ENCODE assay signal across 8 mouse cellular contexts in genomic region chr1:135734225-135734937, GRCm38 (mm10). TPM values are rescaled to one million over a fixed set of nuclear protein-coding genes. Genes with fewer than 3 reads are reported as not detected.
DNase-seq lines count a peak whose midpoint lies in the region; ATAC-seq and TF ChIP-seq lines count a peak whose summit lies in the region.

No protein-coding gene starts in this region.

- H3K4me1 ChIP-seq in forebrain, embryonic 12.5 days = peaks cover 47% of the 10 kb centered on the region
- H3K4me1 ChIP-seq in hindbrain, embryonic 10.5 days (replicated peaks) = peaks cover 74% of the 10 kb centered on the region
- H3K4me1 ChIP-seq in midbrain, embryonic 16.5 days (ENCODE audit: control insufficient read depth, insufficient read depth, low read length) = peaks cover 2% of the 10 kb centered on the region; the same call in 1 of the 2 replicates

- 0 out of 2 replicates have a peak overlapping the region, but pooled peaks have one; percentile 8 for H3K4me2 ChIP-seq in forebrain, embryonic 12.5 days
- H3K4me2 ChIP-seq in midbrain, embryonic 16.5 days (ENCODE audit: low read length) = no peak overlapping the region

- H3K36me3 ChIP-seq in forebrain, embryonic 12.5 days (replicated peaks) = no peaks in the 10 kb centered on the region
- H3K36me3 ChIP-seq in hindbrain, embryonic 10.5 days = no peaks in the 10 kb centered on the region
- no peaks in the 10 kb centered on the region for H3K36me3 ChIP-seq in midbrain, embryonic 16.5 days (ENCODE audit: control insufficient read depth, insufficient read depth, low read length)

- H3K4me3 ChIP-seq in forebrain, embryonic 12.5 days (replicated peaks) = no peak overlapping the region
- H3K4me3 ChIP-seq in hindbrain, embryonic 10.5 days = no peak overlapping the region; the same call in 1 of the 2 replicates
- H3K4me3 ChIP-seq in left cerebral cortex, adult 2 months = no peak overlapping the region
- no peak overlapping the region for H3K4me3 ChIP-seq in midbrain, embryonic 16.5 days (ENCODE audit: low read depth, low read length)

- H3K9ac ChIP-seq in forebrain, embryonic 12.5 days = no peak overlapping the region
- no peak overlapping the region for H3K9ac ChIP-seq in midbrain, embryonic 16.5 days (ENCODE audit: low read depth, low read length)

- H3K27me3 ChIP-seq in forebrain, embryonic 12.5 days = peaks cover 8% of the 10 kb centered on the region; the same call in 1 of the 2 replicates
- peaks cover 15% of the 10 kb centered on the region for H3K27me3 ChIP-seq in hindbrain, embryonic 10.5 days (ENCODE audit: insufficient read depth, poor library complexity, severe bottlenecking)
- H3K27me3 ChIP-seq in midbrain, embryonic 16.5 days (ENCODE audit: control insufficient read depth, insufficient read depth, low read depth, low read length) = no peaks in the 10 kb centered on the region

- 37% methylated on average over 5 of the region's 7 CpGs for WGBS in forebrain, embryonic 12.5 days
- WGBS in hindbrain, embryonic 10.5 days = 25% methylated on average over 6 of the region's 7 CpGs
- WGBS in midbrain, embryonic 16.5 days = 38% methylated on average over 6 of the region's 7 CpGs

- intact Hi-C loops in left cerebral cortex, adult 2 months (cut with DNase I) = no loop called here

- ATAC-seq in forebrain, embryonic 12.5 days (ENCODE audit: low FRiP score) = no peak
- peak; percentile 80 for ATAC-seq in midbrain, embryonic 16.5 days

- no peak overlapping the region for H3K27ac ChIP-seq in forebrain, embryonic 12.5 days
- peak overlapping the region; percentile 81 for H3K27ac ChIP-seq in hindbrain, embryonic 10.5 days
- H3K27ac ChIP-seq in left cerebral cortex, adult 2 months = peak overlapping the region; percentile 78
- no peak overlapping the region for H3K27ac ChIP-seq in midbrain, embryonic 16.5 days (ENCODE audit: low read length)

- DNase-seq in kidney, adult 9 months = peak; percentile 36
- no peak for DNase-seq in kidney, adult 8-10 months
- DNase-seq in hindbrain, embryonic 10.5 days (ENCODE audit: low spot score) = no peak
- DNase-seq in left cerebral cortex, adult 2 months (ENCODE audit: extremely low spot score in 1 of 2, low spot score in 2 of 2) = peak; percentile 31 to 61
- DNase-seq in natural killer cell, adult 2 months (ENCODE audit: low spot score in 2 of 2) = no peak
- DNase-seq in thymus, postnatal 36 days = no peak

- H3K9me3 ChIP-seq in forebrain, embryonic 12.5 days = no peaks in the 10 kb centered on the region
- H3K9me3 ChIP-seq in hindbrain, embryonic 10.5 days = no peaks in the 10 kb centered on the region
- no peaks in the 10 kb centered on the region for H3K9me3 ChIP-seq in midbrain, embryonic 16.5 days (replicated peaks; ENCODE audit: control insufficient read depth, low read length, poor library complexity, severe bottlenecking)

- no peak for TF ChIP-seq CTCF in left cerebral cortex, adult 2 months (IDR thresholded peaks at IDR 0.05)

RNA-seq across cellular contexts. Expression of gene Csrp1, which starts 14.5 kb away (rescaled TPM):
- polyA plus RNA-seq in forebrain, embryonic 12.5 days (2016; fragmentation: Nextera tagmentation; extraction: Ambion mirVana) = 31.6 and 33.9 TPM in 2 replicates
- 51.0 and 56.2 TPM in 2 replicates for polyA plus RNA-seq in hindbrain, embryonic 10.5 days (2016; fragmentation: Nextera tagmentation; extraction: Ambion mirVana)
- total RNA-seq in left cerebral cortex, adult 2 months (2021) = 100 to 1,000 TPM; 208 to 212 TPM
- polyA plus RNA-seq in midbrain, embryonic 16.5 days (2015; fragmentation: Nextera tagmentation; extraction: Ambion mirVana) = 11.4 and 13.1 TPM in 2 replicates

RNA-seq across cellular contexts. Expression of gene Phlda3, which starts 31.5 kb away (rescaled TPM):
- 14.8 and 16.9 TPM in 2 replicates for polyA plus RNA-seq in forebrain, embryonic 12.5 days (2016; fragmentation: Nextera tagmentation; extraction: Ambion mirVana)
- 19.3 and 21.7 TPM in 2 replicates for polyA plus RNA-seq in hindbrain, embryonic 10.5 days (2016; fragmentation: Nextera tagmentation; extraction: Ambion mirVana)
- total RNA-seq in left cerebral cortex, adult 2 months (2021) = 10 to 100 TPM; 18.2 to 20.0 TPM
- polyA plus RNA-seq in midbrain, embryonic 16.5 days (2015; fragmentation: Nextera tagmentation; extraction: Ambion mirVana) = 26.6 and 33.0 TPM in 2 replicates

RNA-seq across cellular contexts. Expression of gene Tnni1, which starts 44.9 kb away (rescaled TPM):
- 0.85 and 1.4 TPM in 2 replicates for polyA plus RNA-seq in forebrain, embryonic 12.5 days (2016; fragmentation: Nextera tagmentation; extraction: Ambion mirVana)
- 0.85 and 3.2 TPM in 2 replicates for polyA plus RNA-seq in hindbrain, embryonic 10.5 days (2016; fragmentation: Nextera tagmentation; extraction: Ambion mirVana)
- total RNA-seq in left cerebral cortex, adult 2 months (2021) = 1 to 10 TPM; 1.6 to 1.7 TPM
- 0.35 and 1.1 TPM in 2 replicates for polyA plus RNA-seq in midbrain, embryonic 16.5 days (2015; fragmentation: Nextera tagmentation; extraction: Ambion mirVana)

Comparison
In these comparisons a context has a peak if more than half of its experiments do, and no peak if none do; other contexts are left out.
1. DNase-seq: peak in kidney, adult 9 months (single experiment) and left cerebral cortex, adult 2 months (2 of 2); none in kidney, adult 8-10 months (0 of 2), hindbrain, embryonic 10.5 days (single experiment), natural killer cell, adult 2 months (0 of 2) and thymus, postnatal 36 days (0 of 2).
2. H3K27ac ChIP-seq: peak in hindbrain, embryonic 10.5 days (single experiment) and left cerebral cortex, adult 2 months (single experiment); none in forebrain, embryonic 12.5 days (single experiment) and midbrain, embryonic 16.5 days (single experiment).